Mouse (Mus musculus): Measurements from ENCODE around the gene Ak8.

DNA sequence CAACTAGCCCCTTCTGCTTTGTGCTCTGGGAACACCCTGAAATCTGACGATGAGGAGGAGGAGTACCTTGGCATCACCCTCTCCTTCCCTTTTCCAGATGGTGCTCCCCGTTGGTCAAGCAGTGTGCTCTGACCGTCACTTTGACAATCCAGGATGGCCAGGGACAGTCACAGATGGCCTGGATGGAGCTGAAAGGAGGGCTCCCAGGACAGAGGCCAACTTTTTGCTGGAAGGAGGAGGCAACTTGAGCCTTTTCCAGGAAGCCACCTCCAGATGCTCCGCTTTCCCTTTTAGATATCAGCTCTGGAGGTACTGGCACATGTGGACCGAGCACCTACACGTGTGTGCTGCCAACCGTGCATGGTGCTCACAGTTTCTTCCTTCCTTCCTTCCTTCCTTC lies 103.4 kb downstream of the Ak8 start:
- TF ChIP-seq POLR2A (IDR thresholded peaks at IDR 0.05; ENCODE audit: borderline replicate concordance, extremely low read depth, insufficient read depth, insufficient read length, poor library complexity, severe bottlenecking) (no peak), CTCF (IDR thresholded peaks at IDR 0.05; ENCODE audit: borderline replicate concordance, extremely low read depth, insufficient read depth, insufficient read length) (no peak)
